Mouse (Mus musculus): ENCODE results near the gene Nucb2.
A peak's percentile ranks its signal among the peaks of the same experiment; 100 is the strongest.

Gene Nucb2

DNA sequence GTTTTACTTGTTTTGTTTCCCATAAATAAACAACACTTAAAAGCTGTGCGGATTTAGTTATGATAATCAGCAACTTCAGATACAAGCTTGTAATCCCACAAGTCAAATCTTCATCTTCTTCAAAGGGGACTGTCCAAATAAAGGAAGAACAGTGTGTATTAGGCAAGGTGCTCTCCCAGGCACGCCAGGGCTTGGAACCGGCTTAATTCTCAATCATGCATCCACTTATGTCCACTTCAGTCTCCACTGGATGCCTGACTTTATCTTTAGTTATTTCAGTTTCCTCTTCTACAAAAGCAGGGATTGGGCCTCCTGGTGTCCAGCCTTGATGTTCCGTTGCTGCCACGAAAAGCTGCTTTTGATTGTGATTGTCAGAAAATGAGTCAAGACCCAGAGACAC is 20.4 kb upstream of the Nucb2 start:
- Histone ChIP-seq H3K4me1 (replicated peaks; ENCODE audit: low read depth, low read length) (no peaks in the 10 kb centered on the region), H3K9me3 (ENCODE audit: low read length) (no peaks in the 10 kb centered on the region), H3K36me3 (ENCODE audit: insufficient read depth, low read length) (no peaks in the 10 kb centered on the region), H3K27me3 (ENCODE audit: insufficient read depth, low read length) (peaks cover 11% of the 10 kb centered on the region), H3K4me3 (replicated peaks; ENCODE audit: low read length) (no peak overlapping the region)
- TF ChIP-seq NANOG (IDR thresholded peaks at IDR 0.05; ENCODE audit: borderline replicate concordance, low read length) (no peak), CTCF (conservative IDR thresholded peaks at IDR 0.05; ENCODE audit: low read length) (no peak), POU5F1 (IDR thresholded peaks at IDR 0.05; ENCODE audit: borderline replicate concordance, low read length) (no peak)

DNA sequence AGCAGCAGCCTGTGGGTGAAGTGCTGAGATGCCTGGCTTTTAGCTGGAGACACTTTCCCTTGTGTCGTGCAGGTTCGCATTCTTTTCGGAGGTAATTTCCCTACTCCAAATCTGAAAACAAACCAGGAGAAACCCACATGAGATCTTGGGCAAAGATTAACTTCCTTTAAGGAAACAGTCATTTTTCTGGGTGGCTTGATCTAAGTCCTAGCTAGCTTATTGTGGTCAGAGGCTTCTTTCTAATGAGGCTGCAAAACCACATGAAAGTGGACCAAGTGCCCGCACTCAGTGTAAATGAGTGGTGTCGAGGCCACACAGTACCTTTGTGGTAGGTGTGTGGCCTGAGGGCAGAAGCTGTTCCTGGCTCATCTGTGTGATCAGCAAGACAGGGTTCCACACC is 20.0 kb upstream of the Nucb2 start:
- H3K4me1 ChIP-seq (replicated peaks; ENCODE audit: low read depth, low read length), result no peaks in the 10 kb centered on the region
- no peak overlapping the region for H3K4me3 ChIP-seq (replicated peaks; ENCODE audit: low read length)
- TF ChIP-seq NANOG (IDR thresholded peaks at IDR 0.05; ENCODE audit: borderline replicate concordance, low read length) (no peak), POU5F1 (IDR thresholded peaks at IDR 0.05; ENCODE audit: borderline replicate concordance, low read length) (no peak), CTCF (conservative IDR thresholded peaks at IDR 0.05; ENCODE audit: low read length) (no peak)

DNA sequence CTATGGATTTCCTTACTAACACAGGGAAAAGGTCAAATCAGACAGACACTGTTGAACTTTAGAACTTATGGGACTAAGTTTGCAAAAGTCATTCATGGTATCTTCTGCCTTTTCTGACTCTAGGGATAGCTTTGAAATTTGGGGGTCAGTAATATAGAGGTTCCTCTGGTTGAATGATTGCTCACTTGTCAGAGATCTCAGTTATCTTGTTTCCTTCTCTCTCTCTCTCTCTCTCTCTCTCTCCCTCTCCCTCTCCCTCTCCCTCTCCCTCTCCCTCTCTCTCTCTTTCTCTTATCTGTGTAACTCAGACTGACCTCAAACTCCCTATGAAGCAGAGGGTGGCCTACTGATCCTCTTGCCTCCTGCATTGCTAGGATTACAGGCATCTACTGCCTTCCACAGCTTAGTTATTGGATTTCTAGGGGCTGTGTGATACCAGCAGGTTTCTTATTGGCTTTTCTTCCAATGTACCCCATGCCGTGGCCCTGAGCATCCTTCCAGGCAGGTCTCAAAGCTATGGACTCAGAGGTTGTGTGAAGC is 19.0 kb upstream of the Nucb2 start:
- Histone ChIP-seq H3K4me3 (replicated peaks; ENCODE audit: low read length) (no peak overlapping the region), H3K9me3 (ENCODE audit: low read length) (no peaks in the 10 kb centered on the region), H3K27me3 (ENCODE audit: insufficient read depth, low read length) (peaks cover 11% of the 10 kb centered on the region), H3K36me3 (ENCODE audit: insufficient read depth, low read length) (no peaks in the 10 kb centered on the region), H3K4me1 (replicated peaks; ENCODE audit: low read depth, low read length) (no peaks in the 10 kb centered on the region)
- no peak for TF ChIP-seq CTCF (conservative IDR thresholded peaks at IDR 0.05; ENCODE audit: low read length)
- TF ChIP-seq NANOG (IDR thresholded peaks at IDR 0.05; ENCODE audit: borderline replicate concordance, low read length), result no peak

More for the DNA sequence above, 20.0 kb upstream of the Nucb2 start:
- H3K27me3 ChIP-seq (ENCODE audit: insufficient read depth, low read length), result peaks cover 11% of the 10 kb centered on the region
- no peaks in the 10 kb centered on the region for H3K36me3 ChIP-seq (ENCODE audit: insufficient read depth, low read length)
- H3K9me3 ChIP-seq (ENCODE audit: low read length), result no peaks in the 10 kb centered on the region

DNA sequence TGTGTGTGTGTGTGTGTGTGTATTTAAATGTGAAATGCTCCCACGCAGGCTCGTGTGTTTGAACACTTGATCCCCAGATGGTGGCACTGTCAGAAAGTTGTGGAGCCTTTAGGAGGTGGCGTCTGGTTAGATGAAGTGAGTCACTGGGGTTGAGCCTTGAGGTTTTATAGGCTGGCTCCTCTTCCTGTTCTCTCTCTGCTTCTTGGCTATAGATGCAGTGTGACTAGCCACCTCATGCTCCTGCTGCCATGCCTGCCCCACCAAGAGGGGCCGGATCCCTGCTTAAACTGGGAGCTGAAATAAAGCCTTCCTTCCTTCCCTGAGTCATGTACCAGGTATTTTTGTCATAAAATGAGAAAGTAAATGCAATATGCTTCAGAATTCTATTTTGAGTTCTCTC is 13.1 kb upstream of the Nucb2 start:
- TF ChIP-seq POU5F1 (IDR thresholded peaks at IDR 0.05; ENCODE audit: borderline replicate concordance, low read length) (no peak), NANOG (IDR thresholded peaks at IDR 0.05; ENCODE audit: borderline replicate concordance, low read length) (no peak), CTCF (conservative IDR thresholded peaks at IDR 0.05; ENCODE audit: low read length) (no peak)
- H3K9me3 ChIP-seq (ENCODE audit: low read length), result no peaks in the 10 kb centered on the region

DNA sequence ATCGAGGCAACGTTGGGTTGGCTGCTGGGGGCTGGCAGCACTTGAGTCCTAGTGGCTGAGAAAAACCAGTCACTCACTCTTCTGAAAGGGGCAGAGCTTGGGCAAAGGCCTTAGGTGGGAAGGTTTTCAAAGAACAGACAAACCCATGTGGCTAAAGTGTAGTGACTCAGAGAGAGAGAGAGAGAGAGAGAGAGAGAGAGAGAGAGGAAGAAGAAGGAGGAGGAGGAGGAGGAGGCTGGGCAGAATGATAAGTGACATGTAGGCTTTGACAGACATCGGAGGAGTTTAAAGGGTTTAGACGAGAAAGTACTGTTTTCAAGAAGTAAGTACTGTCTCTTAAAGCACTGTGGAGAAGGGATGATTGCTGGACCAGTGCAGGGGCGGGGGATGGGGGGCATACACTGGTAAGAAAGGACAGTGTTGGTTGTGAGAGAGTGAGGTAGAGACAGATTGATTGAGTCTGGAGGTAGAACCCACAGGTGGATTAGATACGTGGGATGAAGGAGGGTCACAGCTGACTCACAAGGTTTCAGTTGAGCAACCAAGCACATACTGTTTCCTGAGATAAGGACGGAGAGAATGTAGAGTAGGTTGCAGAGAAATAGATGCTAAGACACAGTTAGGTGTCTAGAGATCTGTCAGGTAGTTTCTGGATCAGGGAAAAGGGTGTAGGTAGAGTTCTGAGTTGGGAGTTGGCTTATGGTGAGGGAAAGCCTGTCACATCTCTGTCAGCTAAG is 10.7 kb upstream of the Nucb2 start:
- Histone ChIP-seq H3K4me1 (replicated peaks; ENCODE audit: low read depth, low read length) (no peaks in the 10 kb centered on the region), H3K4me3 (replicated peaks; ENCODE audit: low read length) (no peak overlapping the region), H3K36me3 (ENCODE audit: insufficient read depth, low read length) (no peaks in the 10 kb centered on the region), H3K27me3 (ENCODE audit: insufficient read depth, low read length) (0 out of 2 replicates have a peak, but pooled peaks cover 3% of the 10 kb centered on the region), H3K9me3 (ENCODE audit: low read length) (no peaks in the 10 kb centered on the region)
- TF ChIP-seq CTCF (conservative IDR thresholded peaks at IDR 0.05; ENCODE audit: low read length) (no peak), NANOG (IDR thresholded peaks at IDR 0.05; ENCODE audit: borderline replicate concordance, low read length) (no peak), POU5F1 (IDR thresholded peaks at IDR 0.05; ENCODE audit: borderline replicate concordance, low read length) (no peak)

More for the DNA sequence above, 13.1 kb upstream of the Nucb2 start:
- H3K36me3 ChIP-seq (ENCODE audit: insufficient read depth, low read length), result no peaks in the 10 kb centered on the region
- no peak overlapping the region for H3K4me3 ChIP-seq (replicated peaks; ENCODE audit: low read length)
- no peaks in the 10 kb centered on the region for H3K4me1 ChIP-seq (replicated peaks; ENCODE audit: low read depth, low read length)
- 0 out of 2 replicates have a peak, but pooled peaks cover 3% of the 10 kb centered on the region for H3K27me3 ChIP-seq (ENCODE audit: insufficient read depth, low read length)

DNA sequence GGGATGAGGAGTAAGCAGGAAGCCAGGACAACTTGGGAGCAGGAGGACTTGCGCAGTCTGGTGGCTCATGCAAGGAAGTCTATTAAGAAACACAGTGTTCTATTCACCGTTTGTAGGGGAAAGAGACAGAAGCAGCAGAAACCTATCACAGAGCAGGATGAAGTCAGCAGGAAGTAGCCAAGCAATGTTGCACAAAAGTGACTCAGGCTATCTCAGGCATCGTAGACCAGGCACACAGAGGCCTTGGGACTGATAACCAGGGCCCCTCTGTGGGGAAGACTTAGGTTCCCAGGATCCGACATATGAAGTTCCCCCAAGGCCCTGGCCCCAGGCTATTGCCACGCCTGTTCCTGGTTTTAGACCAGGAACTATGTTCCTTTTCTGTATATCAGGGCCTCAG is 9.6 kb upstream of the Nucb2 start:
- 0 out of 2 replicates have a peak, but pooled peaks cover 3% of the 10 kb centered on the region for H3K27me3 ChIP-seq (ENCODE audit: insufficient read depth, low read length)

DNA sequence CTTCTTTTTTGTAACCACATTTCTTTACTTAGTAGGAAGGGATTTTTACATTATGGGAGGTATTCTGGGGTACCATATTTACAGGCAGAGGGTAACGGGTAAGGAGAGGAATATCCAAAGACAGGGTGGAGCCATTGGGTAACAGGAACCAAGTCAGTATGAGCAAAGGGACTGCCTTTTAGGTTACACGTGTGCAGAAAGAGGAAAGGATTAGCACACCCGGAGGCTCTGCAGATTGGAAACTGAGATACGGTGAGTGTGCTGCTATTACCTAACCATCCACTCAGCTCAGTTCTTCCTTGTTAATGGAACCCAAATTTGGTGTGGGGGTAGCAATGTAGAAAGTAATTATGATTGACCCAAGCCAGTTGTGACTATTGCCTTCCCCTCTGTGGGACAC is 7.4 kb upstream of the Nucb2 start:
- Histone ChIP-seq H3K36me3 (ENCODE audit: insufficient read depth, low read length) (no peaks in the 10 kb centered on the region), H3K4me1 (replicated peaks; ENCODE audit: low read depth, low read length) (no peaks in the 10 kb centered on the region), H3K9me3 (ENCODE audit: low read length) (no peaks in the 10 kb centered on the region), H3K27me3 (ENCODE audit: insufficient read depth, low read length) (0 out of 2 replicates have a peak, but pooled peaks cover 3% of the 10 kb centered on the region), H3K4me3 (replicated peaks; ENCODE audit: low read length) (no peak overlapping the region)
- TF ChIP-seq NANOG (IDR thresholded peaks at IDR 0.05; ENCODE audit: borderline replicate concordance, low read length) (no peak), POU5F1 (IDR thresholded peaks at IDR 0.05; ENCODE audit: borderline replicate concordance, low read length) (no peak), CTCF (conservative IDR thresholded peaks at IDR 0.05; ENCODE audit: low read length) (no peak)

More for the DNA sequence above, 9.6 kb upstream of the Nucb2 start:
- Histone ChIP-seq H3K9me3 (ENCODE audit: low read length) (no peaks in the 10 kb centered on the region), H3K36me3 (ENCODE audit: insufficient read depth, low read length) (no peaks in the 10 kb centered on the region), H3K4me1 (replicated peaks; ENCODE audit: low read depth, low read length) (no peaks in the 10 kb centered on the region), H3K4me3 (replicated peaks; ENCODE audit: low read length) (no peak overlapping the region)
- TF ChIP-seq NANOG (IDR thresholded peaks at IDR 0.05; ENCODE audit: borderline replicate concordance, low read length) (no peak), POU5F1 (IDR thresholded peaks at IDR 0.05; ENCODE audit: borderline replicate concordance, low read length) (no peak), CTCF (conservative IDR thresholded peaks at IDR 0.05; ENCODE audit: low read length) (no peak)

DNA sequence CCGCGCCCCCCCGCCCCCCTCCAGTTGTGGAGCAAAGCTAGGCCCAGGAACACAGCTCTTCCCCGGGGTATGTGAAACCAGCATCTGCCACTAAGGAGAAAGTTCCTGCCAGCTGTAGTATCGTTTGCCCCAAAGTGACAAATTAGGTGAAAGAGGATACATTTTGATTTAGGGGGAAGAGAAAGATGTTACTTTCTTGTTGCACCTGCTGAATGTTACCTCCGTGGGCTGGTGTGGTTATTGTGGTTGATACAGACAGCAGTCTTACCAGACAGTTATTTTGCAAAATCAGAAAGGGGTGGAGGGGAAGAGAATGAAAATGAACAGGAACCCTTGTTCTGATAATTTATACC is 625 bp downstream of the Nucb2 start:
- peak overlapping the region; percentile 95 for H3K4me3 ChIP-seq (replicated peaks; ENCODE audit: low read length)
- no peaks in the 10 kb centered on the region for H3K27me3 ChIP-seq (ENCODE audit: insufficient read depth, low read length)
- H3K36me3 ChIP-seq (ENCODE audit: insufficient read depth, low read length), result no peaks in the 10 kb centered on the region
- TF ChIP-seq NANOG (IDR thresholded peaks at IDR 0.05; ENCODE audit: borderline replicate concordance, low read length) (no peak), CTCF (conservative IDR thresholded peaks at IDR 0.05; ENCODE audit: low read length) (no peak), POU5F1 (IDR thresholded peaks at IDR 0.05; ENCODE audit: borderline replicate concordance, low read length) (no peak)
- no peaks in the 10 kb centered on the region for H3K9me3 ChIP-seq (ENCODE audit: low read length)
- H3K4me1 ChIP-seq (replicated peaks; ENCODE audit: low read depth, low read length), result peaks cover 8% of the 10 kb centered on the region; the same call in 1 of the 2 replicates

All from E14TG2a.4 (cell line).